ENCODE assay signal across 8 mouse cellular contexts in genomic region chr10:59880029-59880386, GRCm38 (mm10). TPM values are rescaled to one million over a fixed set of nuclear protein-coding genes. Genes with fewer than 3 reads are reported as not detected.
A peak's percentile ranks its signal among the peaks of the same experiment; 100 is the strongest.
DNase-seq lines count a peak whose midpoint lies in the region; ATAC-seq lines count a peak whose summit lies in the region.

No protein-coding gene starts in this region.

- ATAC-seq in lung, embryonic 15.5 days (ENCODE audit: borderline replicate concordance, extremely low read depth, low FRiP score, low TSS enrichment): peak; percentile 55
- ATAC-seq in limb, embryonic 15.5 days (ENCODE audit: insufficient number of reproducible peaks, low FRiP score, low TSS enrichment, low read depth): peak; percentile 37; the same call in 1 of the 2 replicates
- peak; percentile 47; the same call in 1 of the 2 replicates for ATAC-seq in stomach, embryonic 14.5 days (ENCODE audit: insufficient number of reproducible peaks, insufficient read depth, low FRiP score, low read depth)

- H3K4me3 ChIP-seq in lung, embryonic 15.5 days: peak overlapping the region; percentile 89
- peak overlapping the region; percentile 85 for H3K4me3 ChIP-seq in erythroblast, embryonic 14.5 days (replicated peaks)
- H3K4me3 ChIP-seq in limb, embryonic 15.5 days: peak overlapping the region; percentile 91
- peak overlapping the region; percentile 87 for H3K4me3 ChIP-seq in stomach, embryonic 14.5 days (ENCODE audit: low read depth, low read length)

- H3K27me3 ChIP-seq in lung, embryonic 15.5 days: no peaks in the 10 kb centered on the region
- no peaks in the 10 kb centered on the region for H3K27me3 ChIP-seq in erythroblast, embryonic 14.5 days (ENCODE audit: control insufficient read depth)
- no peaks in the 10 kb centered on the region for H3K27me3 ChIP-seq in limb, embryonic 15.5 days
- H3K27me3 ChIP-seq in stomach, embryonic 14.5 days (ENCODE audit: control insufficient read depth, insufficient read depth, low read length): no peaks in the 10 kb centered on the region

- WGBS in lung, embryonic 15.5 days: 0% methylated on average over 13 of the region's 13 CpGs
- under 1% methylated on average over 13 of the region's 13 CpGs for WGBS in limb, embryonic 15.5 days
- under 1% methylated on average over 13 of the region's 13 CpGs for WGBS in stomach, embryonic 14.5 days

- H3K4me1 ChIP-seq in lung, embryonic 15.5 days: peaks cover 16% of the 10 kb centered on the region
- H3K4me1 ChIP-seq in erythroblast, embryonic 14.5 days (ENCODE audit: control insufficient read depth): peaks cover 84% of the 10 kb centered on the region
- peaks cover 20% of the 10 kb centered on the region for H3K4me1 ChIP-seq in limb, embryonic 15.5 days
- H3K4me1 ChIP-seq in stomach, embryonic 14.5 days (ENCODE audit: control insufficient read depth, insufficient read depth, low read length): peaks cover 12% of the 10 kb centered on the region

- H3K9ac ChIP-seq in lung, embryonic 15.5 days: peak overlapping the region; percentile 95
- H3K9ac ChIP-seq in limb, embryonic 15.5 days: peak overlapping the region; percentile 97
- peak overlapping the region; percentile 95 for H3K9ac ChIP-seq in stomach, embryonic 14.5 days (replicated peaks; ENCODE audit: low read depth, low read length)

- no peaks in the 10 kb centered on the region for H3K9me3 ChIP-seq in lung, embryonic 15.5 days
- H3K9me3 ChIP-seq in erythroblast, embryonic 14.5 days (ENCODE audit: control insufficient read depth, low read length): 0 out of 2 replicates have a peak, but pooled peaks cover 2% of the 10 kb centered on the region
- no peaks in the 10 kb centered on the region for H3K9me3 ChIP-seq in limb, embryonic 15.5 days
- H3K9me3 ChIP-seq in stomach, embryonic 14.5 days (ENCODE audit: control insufficient read depth, low read depth, low read length): no peaks in the 10 kb centered on the region

- H3K4me2 ChIP-seq in lung, embryonic 15.5 days: peak overlapping the region; percentile 88
- H3K4me2 ChIP-seq in limb, embryonic 15.5 days: peak overlapping the region; percentile 78
- H3K4me2 ChIP-seq in stomach, embryonic 14.5 days (replicated peaks; ENCODE audit: low read depth, low read length): peak overlapping the region; percentile 92

- DNase-seq in lung, postnatal 4 days: no peak
- DNase-seq in gastrocnemius, adult 18-20 months (ENCODE audit: low spot score): no peak
- no peak for DNase-seq in embryo, embryonic 10.5 days (ENCODE audit: low spot score)
- DNase-seq in testis, postnatal 10 days (ENCODE audit: low spot score): no peak

- H3K36me3 ChIP-seq in lung, embryonic 15.5 days: peaks cover 6% of the 10 kb centered on the region; the same call in 1 of the 2 replicates
- peaks cover 62% of the 10 kb centered on the region for H3K36me3 ChIP-seq in erythroblast, embryonic 14.5 days (ENCODE audit: control insufficient read depth)
- peaks cover 10% of the 10 kb centered on the region for H3K36me3 ChIP-seq in limb, embryonic 15.5 days
- no peaks in the 10 kb centered on the region; the same call in 1 of the 2 replicates for H3K36me3 ChIP-seq in stomach, embryonic 14.5 days (ENCODE audit: control insufficient read depth, insufficient read depth, low read length)

- peak overlapping the region; percentile 99 for H3K27ac ChIP-seq in lung, embryonic 15.5 days
- peak overlapping the region; percentile 100 for H3K27ac ChIP-seq in limb, embryonic 15.5 days
- H3K27ac ChIP-seq in stomach, embryonic 14.5 days (ENCODE audit: low read length): peak overlapping the region; percentile 100

RNA-seq across cellular contexts. Expression of gene Dnajb12, which starts 0.7 kb away (rescaled TPM):
- 21.0 and 24.1 TPM in 2 replicates for polyA plus RNA-seq in lung, embryonic 15.5 days (2015; fragmentation: Nextera tagmentation; extraction: Ambion mirVana)
- 7.9 and 8.8 TPM in 2 replicates for polyA plus RNA-seq in erythroblast, embryonic 14.5 days (2012)
- 19.5 and 22.9 TPM in 2 replicates for polyA plus RNA-seq in limb, embryonic 15.5 days (2015; fragmentation: Nextera tagmentation; extraction: Ambion mirVana)
- 26.5 and 29.8 TPM in 2 replicates for polyA plus RNA-seq in stomach, embryonic 14.5 days (2014; fragmentation: Nextera tagmentation; extraction: Ambion mirVana)
- total RNA-seq in gastrocnemius, adult 18-20 months (2021): 10 to 100 TPM; 73.4 to 80.1 TPM
